Mouse (Mus musculus): ENCODE data around the gene Asphd2. TPM values are rescaled to one million over a fixed set of nuclear protein-coding genes. Genes with fewer than 3 reads are reported as not detected.

Gene Asphd2
- polyA plus RNA-seq, 1 experiment from 2014 or later, result 124 TPM

- Histone ChIP-seq H3K4me1 (peaks cover 35% of the 10 kb centered on the region), H3K9me3 (no peaks in the 10 kb centered on the region), H3K9ac (no peak overlapping the region), H3K4me2 (no peak overlapping the region), H3K27me3 (replicated peaks) (no peaks in the 10 kb centered on the region), H3K27ac (no peak overlapping the region), H3K4me3 (no peak overlapping the region), H3K36me3 (replicated peaks) (peaks cover 13% of the 10 kb centered on the region; the same call in 1 of the 2 replicates)
- 90% methylated on average over 12 of the region's 12 CpGs for WGBS
- ATAC-seq (replicated peaks), result no peak
These were observed 26.7 kb downstream of the Asphd2 start for GRCm38 (mm10) chr5:112367929-112368328.

- WGBS, result 94% methylated on average over 4 of the region's 4 CpGs
- no peak overlapping the region for H3K9ac ChIP-seq
- peaks cover 13% of the 10 kb centered on the region; the same call in 1 of the 2 replicates for H3K36me3 ChIP-seq (replicated peaks)
- peaks cover 29% of the 10 kb centered on the region for H3K4me1 ChIP-seq
- no peaks in the 10 kb centered on the region for H3K9me3 ChIP-seq
- H3K4me3 ChIP-seq, result no peak overlapping the region
- no peaks in the 10 kb centered on the region for H3K27me3 ChIP-seq (replicated peaks)
- no peak overlapping the region for H3K4me2 ChIP-seq
- no peak for ATAC-seq (replicated peaks)
- no peak overlapping the region for H3K27ac ChIP-seq
These were observed 27.3 kb downstream of the Asphd2 start for GRCm38 (mm10) chr5:112367338-112367737.

GRCm38 (mm10) chr5:112366879-112367278 is 27.8 kb downstream of the Asphd2 start:
- no peak overlapping the region for H3K9ac ChIP-seq
- H3K9me3 ChIP-seq, result no peaks in the 10 kb centered on the region
- H3K27ac ChIP-seq, result no peak overlapping the region
- 93% methylated on average over 6 of the region's 6 CpGs for WGBS
- no peaks in the 10 kb centered on the region for H3K27me3 ChIP-seq (replicated peaks)
- ATAC-seq (replicated peaks), result no peak
- H3K4me1 ChIP-seq, result peaks cover 25% of the 10 kb centered on the region
- no peak overlapping the region for H3K4me3 ChIP-seq
- H3K36me3 ChIP-seq (replicated peaks), result peaks cover 15% of the 10 kb centered on the region; the same call in 1 of the 2 replicates
- H3K4me2 ChIP-seq, result no peak overlapping the region

GRCm38 (mm10) chr5:112364184-112364797 is 30.4 kb downstream of the Asphd2 start:
- Histone ChIP-seq H3K4me3 (no peak overlapping the region), H3K27me3 (replicated peaks) (no peaks in the 10 kb centered on the region), H3K9me3 (no peaks in the 10 kb centered on the region), H3K36me3 (replicated peaks) (peaks cover 17% of the 10 kb centered on the region; the same call in 1 of the 2 replicates), H3K9ac (no peak overlapping the region), H3K27ac (peak overlapping the region; percentile 42; the same call in 1 of the 2 replicates), H3K4me2 (no peak overlapping the region), H3K4me1 (no peaks in the 10 kb centered on the region)
- WGBS, result 65% methylated on average over 10 of the region's 10 CpGs
- no peak for ATAC-seq (replicated peaks)

GRCm38 (mm10) chr5:112360077-112360476 is 34.6 kb downstream of the Asphd2 start:
- no peak overlapping the region for H3K4me3 ChIP-seq
- no peak for ATAC-seq (replicated peaks)
- no peaks in the 10 kb centered on the region for H3K27me3 ChIP-seq (replicated peaks)
- peaks cover 23% of the 10 kb centered on the region; the same call in 1 of the 2 replicates for H3K36me3 ChIP-seq (replicated peaks)
- 92% methylated on average over 3 of the region's 3 CpGs for WGBS
- no peak overlapping the region for H3K4me2 ChIP-seq
- no peak overlapping the region for H3K27ac ChIP-seq
- no peak overlapping the region for H3K9ac ChIP-seq
- no peaks in the 10 kb centered on the region for H3K4me1 ChIP-seq
- H3K9me3 ChIP-seq, result no peaks in the 10 kb centered on the region

- Histone ChIP-seq H3K27me3 (replicated peaks) (no peaks in the 10 kb centered on the region), H3K4me3 (no peak overlapping the region), H3K9me3 (no peaks in the 10 kb centered on the region), H3K4me1 (no peaks in the 10 kb centered on the region), H3K4me2 (no peak overlapping the region), H3K9ac (no peak overlapping the region), H3K27ac (no peak overlapping the region), H3K36me3 (replicated peaks) (peaks cover 23% of the 10 kb centered on the region; the same call in 1 of the 2 replicates)
- no peak for ATAC-seq (replicated peaks)
- over 99% methylated on average over 4 of the region's 4 CpGs for WGBS
These were observed 35.1 kb downstream of the Asphd2 start for GRCm38 (mm10) chr5:112359520-112359919.

GRCm38 (mm10) chr5:112356322-112356721 is 38.3 kb downstream of the Asphd2 start:
- H3K36me3 ChIP-seq (replicated peaks), result peaks cover 10% of the 10 kb centered on the region; the same call in 1 of the 2 replicates
- WGBS, result 95% methylated on average over 9 of the region's 9 CpGs
- ATAC-seq (replicated peaks), result no peak
- H3K9ac ChIP-seq, result no peak overlapping the region
- H3K4me2 ChIP-seq, result no peak overlapping the region
- H3K9me3 ChIP-seq, result no peaks in the 10 kb centered on the region
- no peak overlapping the region for H3K4me3 ChIP-seq
- H3K27ac ChIP-seq, result no peak overlapping the region
- H3K4me1 ChIP-seq, result no peaks in the 10 kb centered on the region
- H3K27me3 ChIP-seq (replicated peaks), result no peaks in the 10 kb centered on the region

GRCm38 (mm10) chr5:112355910-112356309 is 38.8 kb downstream of the Asphd2 start, which contains the start of gene Gm6583:
TSS of gene Gm6583 (minus strand) at chr5:112356033.
- H3K36me3 ChIP-seq (replicated peaks), result peaks cover 11% of the 10 kb centered on the region; the same call in 1 of the 2 replicates
- no peaks in the 10 kb centered on the region for H3K9me3 ChIP-seq
- no peak for ATAC-seq (replicated peaks)
- no peak within 1 kb of the TSS for H3K4me3 ChIP-seq
- no peaks in the 10 kb centered on the region for H3K4me1 ChIP-seq
- no peaks in the 10 kb centered on the region for H3K27me3 ChIP-seq (replicated peaks)
- no peak within 1 kb of the TSS for H3K4me2 ChIP-seq
- no peak within 1 kb of the TSS for H3K27ac ChIP-seq
- 63% methylated on average over 13 of the region's 13 CpGs for WGBS
- no peak within 1 kb of the TSS for H3K9ac ChIP-seq

GRCm38 (mm10) chr5:112355493-112355892 is 39.2 kb downstream of the Asphd2 start:
- Histone ChIP-seq H3K4me3 (no peak overlapping the region), H3K9me3 (no peaks in the 10 kb centered on the region), H3K27me3 (replicated peaks) (no peaks in the 10 kb centered on the region), H3K4me2 (no peak overlapping the region), H3K36me3 (replicated peaks) (peaks cover 14% of the 10 kb centered on the region; the same call in 1 of the 2 replicates), H3K4me1 (no peaks in the 10 kb centered on the region), H3K27ac (no peak overlapping the region), H3K9ac (no peak overlapping the region)
- 85% methylated on average over 6 of the region's 6 CpGs for WGBS
- no peak for ATAC-seq (replicated peaks)

- peaks cover 24% of the 10 kb centered on the region for H3K4me1 ChIP-seq
- no peak overlapping the region for H3K4me3 ChIP-seq
- H3K36me3 ChIP-seq (replicated peaks), result peaks cover 17% of the 10 kb centered on the region
- H3K9me3 ChIP-seq, result no peaks in the 10 kb centered on the region
- H3K9ac ChIP-seq, result no peak overlapping the region
- H3K27me3 ChIP-seq (replicated peaks), result no peaks in the 10 kb centered on the region
- no peak overlapping the region for H3K4me2 ChIP-seq
- no peak overlapping the region for H3K27ac ChIP-seq
- no peak for ATAC-seq (replicated peaks)
- whole genome bisulfite sequencing, result 88% methylated on average over 8 of the region's 8 CpGs
These were observed 45.5 kb downstream of the Asphd2 start for GRCm38 (mm10) chr5:112349169-112349568.

GRCm38 (mm10) chr5:112346211-112346965 is 48.3 kb downstream of the Asphd2 start:
- Histone ChIP-seq H3K4me3 (no peak overlapping the region), H3K27ac (no peak overlapping the region), H3K4me2 (no peak overlapping the region), H3K9me3 (no peaks in the 10 kb centered on the region), H3K36me3 (replicated peaks) (peaks cover 17% of the 10 kb centered on the region), H3K27me3 (replicated peaks) (no peaks in the 10 kb centered on the region), H3K4me1 (peaks cover 46% of the 10 kb centered on the region), H3K9ac (no peak overlapping the region)
- ATAC-seq (replicated peaks), result no peak
- WGBS, result 85% methylated on average over 16 of the region's 16 CpGs

GRCm38 (mm10) chr5:112344092-112344960 is 50.3 kb downstream of the Asphd2 start:
- no peak for ATAC-seq (replicated peaks)
- no peaks in the 10 kb centered on the region for H3K9me3 ChIP-seq
- H3K9ac ChIP-seq, result no peak overlapping the region
- H3K4me2 ChIP-seq, result no peak overlapping the region
- H3K27me3 ChIP-seq (replicated peaks), result no peaks in the 10 kb centered on the region
- no peak overlapping the region for H3K27ac ChIP-seq
- 81% methylated on average over 6 of the region's 6 CpGs for WGBS
- peaks cover 47% of the 10 kb centered on the region for H3K4me1 ChIP-seq
- H3K4me3 ChIP-seq, result peak overlapping the region; percentile 84; the same call in 1 of the 2 replicates
- H3K36me3 ChIP-seq (replicated peaks), result peaks cover 2% of the 10 kb centered on the region; the same call in 1 of the 2 replicates

Measured in midbrain, embryonic 15.5 days (tissue).